Mouse (Mus musculus): ENCODE measurements around the gene Dnaja1. TPM values are rescaled to one million over a fixed set of nuclear protein-coding genes. Genes with fewer than 3 reads are reported as not detected.

Dnaja1 gene
- polyA plus RNA-seq, 1 experiment from 2014 or later, result 308 TPM

DNA sequence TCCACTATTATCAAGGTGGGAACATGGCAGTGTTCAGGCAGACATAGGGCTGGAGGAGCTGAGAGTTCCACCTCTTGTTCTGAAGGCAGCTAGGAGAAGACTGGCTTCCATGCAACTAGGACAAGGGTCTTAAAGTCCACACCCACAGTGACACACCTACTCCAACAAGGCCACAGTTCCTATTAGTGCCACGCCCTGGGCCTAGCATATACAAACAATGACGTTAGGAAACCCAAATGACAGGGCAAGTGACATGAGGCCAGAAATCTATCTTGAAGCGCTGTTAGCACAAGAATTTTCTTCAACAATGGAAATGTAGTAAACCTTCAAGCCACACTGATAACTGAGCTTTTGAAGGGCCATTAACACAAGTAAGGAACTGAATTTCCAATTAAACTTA lies 20.2 kb upstream of the Dnaja1 start:
- H3K4me2 ChIP-seq, result peak overlapping the region; percentile 83
- H3K36me3 ChIP-seq, result peaks cover under 1% of the 10 kb centered on the region; the same call in 1 of the 2 replicates
- peak overlapping the region; percentile 60 for H3K4me3 ChIP-seq
- ATAC-seq (ENCODE audit: insufficient number of reproducible peaks, low FRiP score), result no peak
- peak overlapping the region; percentile 74; the same call in 1 of the 2 replicates for H3K9ac ChIP-seq
- WGBS, result 77% methylated on average over 3 of the region's 3 CpGs
- H3K27me3 ChIP-seq (replicated peaks), result no peaks in the 10 kb centered on the region
- no peaks in the 10 kb centered on the region for H3K9me3 ChIP-seq (replicated peaks)
- no peak overlapping the region for H3K27ac ChIP-seq (ENCODE audit: poor library complexity, severe bottlenecking)
- H3K4me1 ChIP-seq (replicated peaks), result peaks cover 15% of the 10 kb centered on the region

- under 1% methylated on average over 42 of the region's 42 CpGs for WGBS
- Histone ChIP-seq H3K36me3 (no peaks in the 10 kb centered on the region), H3K27me3 (replicated peaks) (no peaks in the 10 kb centered on the region)
Observed at GRCm38 (mm10) chr4:40702797-40703709, 18.9 kb upstream of the Dnaja1 start, which contains the start of gene Aptx. Aptx (minus strand) TSS chr4:40703194.

DNA sequence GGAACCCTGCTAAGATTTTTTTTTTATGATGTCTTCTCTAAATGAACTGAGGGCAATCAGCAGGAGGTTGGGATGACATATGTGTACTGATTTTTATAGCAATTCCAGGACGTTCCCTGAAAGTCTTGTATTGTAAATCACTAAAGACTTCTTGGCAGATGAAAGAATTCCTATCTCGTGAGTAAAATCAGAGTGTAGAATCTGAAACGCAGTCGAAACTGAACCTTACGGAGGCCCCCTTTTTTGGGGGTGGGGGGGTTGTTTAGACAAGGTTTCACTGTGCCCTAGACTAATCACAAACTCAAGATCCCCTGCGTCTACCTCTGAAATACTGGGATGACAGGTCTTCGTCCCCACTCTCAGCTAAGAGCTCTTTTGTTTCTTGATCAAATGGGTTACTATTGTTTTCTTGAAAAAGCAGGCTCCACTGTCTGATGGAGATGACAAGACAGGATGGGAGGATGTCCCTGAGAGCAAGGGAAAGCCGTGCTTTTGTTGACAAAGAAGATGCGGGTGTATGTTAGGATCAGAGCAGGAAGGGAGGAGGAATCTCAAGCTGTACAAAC lies 18.2 kb upstream of the Dnaja1 start:
- Histone ChIP-seq H3K27me3 (replicated peaks) (no peaks in the 10 kb centered on the region), H3K4me1 (replicated peaks) (peaks cover 15% of the 10 kb centered on the region), H3K4me2 (peak overlapping the region; percentile 83), H3K9ac (peak overlapping the region; percentile 74; the same call in 1 of the 2 replicates), H3K27ac (ENCODE audit: poor library complexity, severe bottlenecking) (peak overlapping the region; percentile 97), H3K9me3 (replicated peaks) (no peaks in the 10 kb centered on the region), H3K4me3 (peak overlapping the region; percentile 60), H3K36me3 (no peaks in the 10 kb centered on the region)
- WGBS, result 33% methylated on average over 9 of the region's 9 CpGs
- no peak for ATAC-seq (ENCODE audit: insufficient number of reproducible peaks, low FRiP score)

More at GRCm38 (mm10) chr4:40702797-40703709, 18.9 kb upstream of the Dnaja1 start, which contains the start of gene Aptx:
- peak within 1 kb of the TSS; percentile 97 for H3K27ac ChIP-seq (ENCODE audit: poor library complexity, severe bottlenecking)
- H3K4me3 ChIP-seq, result peak within 1 kb of the TSS; percentile 60
- peak within 1 kb of the TSS; percentile 83 for H3K4me2 ChIP-seq
- H3K9me3 ChIP-seq (replicated peaks), result no peaks in the 10 kb centered on the region
- peaks cover 15% of the 10 kb centered on the region for H3K4me1 ChIP-seq (replicated peaks)
- peak within 1 kb of the TSS; percentile 74 for H3K9ac ChIP-seq
- ATAC-seq (ENCODE audit: insufficient number of reproducible peaks, low FRiP score), result peak; percentile 92

DNA sequence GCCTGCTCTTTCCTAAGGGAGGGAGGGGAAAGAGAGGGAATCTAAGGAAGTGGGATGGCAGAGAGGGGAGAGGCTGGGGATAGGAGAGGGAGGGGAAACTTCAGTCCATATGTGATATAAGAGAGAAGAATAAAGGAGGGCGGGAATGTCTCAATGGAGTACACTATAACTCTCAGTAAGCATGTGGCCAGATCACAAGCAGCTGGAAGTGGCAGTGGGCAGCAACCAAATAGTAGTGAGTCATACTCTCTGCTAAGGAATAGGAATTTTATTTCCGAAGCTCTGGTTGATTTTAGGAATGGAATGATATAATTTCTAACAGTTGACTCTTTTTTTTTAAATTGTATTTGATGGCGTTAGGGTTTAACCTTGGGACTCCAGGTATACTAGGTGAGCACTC lies 4.8 kb upstream of the Dnaja1 start:
- H3K9me3 ChIP-seq (replicated peaks), result no peaks in the 10 kb centered on the region
- 86% methylated on average over 3 of the region's 3 CpGs for whole genome bisulfite sequencing
- no peak overlapping the region for H3K4me3 ChIP-seq
- H3K27ac ChIP-seq (ENCODE audit: poor library complexity, severe bottlenecking), result no peak overlapping the region
- ATAC-seq (ENCODE audit: insufficient number of reproducible peaks, low FRiP score), result no peak
- H3K4me2 ChIP-seq, result no peak overlapping the region
- H3K27me3 ChIP-seq (replicated peaks), result no peaks in the 10 kb centered on the region
- H3K4me1 ChIP-seq (replicated peaks), result peaks cover 6% of the 10 kb centered on the region; the same call in 1 of the 2 replicates
- no peak overlapping the region for H3K9ac ChIP-seq
- H3K36me3 ChIP-seq, result no peaks in the 10 kb centered on the region

DNA sequence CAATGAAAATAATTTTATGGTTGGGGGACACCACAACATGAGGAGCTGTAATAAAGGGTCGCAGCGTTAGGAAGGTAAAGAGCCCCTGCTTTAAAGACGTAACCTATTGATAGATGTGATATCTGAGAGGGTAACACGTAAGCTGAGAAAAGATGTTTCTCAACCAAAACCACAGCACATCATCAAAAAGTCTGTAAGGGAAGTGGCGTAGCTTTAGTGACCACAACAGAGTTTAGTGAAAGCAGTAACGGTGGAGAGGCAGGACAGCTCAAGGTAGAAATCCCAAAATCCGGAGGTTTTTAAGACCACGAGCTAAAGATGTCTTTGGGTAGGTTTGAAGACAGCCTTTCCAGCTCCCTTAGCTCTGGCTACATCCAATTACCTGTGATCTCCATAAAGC lies 1.0 kb upstream of the Dnaja1 start:
- H3K27me3 ChIP-seq (replicated peaks), result no peaks in the 10 kb centered on the region
- 93% methylated on average over 8 of the region's 8 CpGs for WGBS
- H3K27ac ChIP-seq (ENCODE audit: poor library complexity, severe bottlenecking), result peak overlapping the region; percentile 96; the same call in 1 of the 2 replicates
- peaks cover 14% of the 10 kb centered on the region for H3K36me3 ChIP-seq
- H3K9me3 ChIP-seq (replicated peaks), result no peaks in the 10 kb centered on the region
- H3K4me3 ChIP-seq, result no peak overlapping the region
- peak overlapping the region; percentile 72; the same call in 1 of the 2 replicates for H3K4me2 ChIP-seq
- peaks cover 23% of the 10 kb centered on the region for H3K4me1 ChIP-seq (replicated peaks)
- no peak overlapping the region for H3K9ac ChIP-seq
- ATAC-seq (ENCODE audit: insufficient number of reproducible peaks, low FRiP score), result no peak

DNA sequence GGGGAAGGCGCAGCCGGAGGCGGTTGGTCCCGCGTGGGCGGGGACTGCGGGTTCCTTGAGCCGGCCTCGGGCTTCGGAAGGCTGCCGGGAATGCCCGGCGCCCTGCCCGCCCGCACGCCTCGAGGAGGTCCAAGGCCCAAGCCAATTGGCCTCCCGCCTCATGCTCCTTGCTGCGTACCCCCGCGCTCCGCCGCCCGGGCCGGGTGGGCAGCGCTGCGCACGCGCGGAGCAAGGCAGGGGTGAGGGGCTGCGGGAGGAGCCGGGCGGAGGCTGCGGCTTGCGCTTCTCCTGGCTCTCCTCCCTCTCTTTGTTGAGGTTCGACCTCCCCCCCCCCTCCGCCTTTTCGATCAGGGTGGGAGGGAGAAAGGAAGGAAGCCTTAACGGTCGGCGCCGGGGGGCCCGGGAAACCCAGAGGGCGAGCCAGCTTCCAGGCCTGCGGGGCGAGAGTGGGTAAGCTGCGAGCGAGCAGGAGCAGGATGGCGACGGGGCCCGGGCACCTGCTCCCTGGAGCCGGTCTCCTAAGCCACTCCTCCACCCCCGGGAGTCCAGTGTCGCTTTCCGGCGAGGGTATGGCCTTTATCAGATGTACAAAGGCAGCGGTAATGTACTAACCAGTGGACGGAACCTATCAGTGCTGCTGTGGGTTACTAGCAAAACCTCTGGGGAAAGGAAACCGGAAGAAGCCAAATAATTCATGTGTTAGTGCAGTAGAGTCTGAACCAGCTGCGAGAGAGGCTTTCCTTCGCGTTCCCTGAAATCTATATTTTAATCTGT lies 924 bp downstream of the Dnaja1 start:
- Histone ChIP-seq H3K9ac (peak overlapping the region; percentile 92), H3K4me3 (peak overlapping the region; percentile 64), H3K36me3 (peaks cover 28% of the 10 kb centered on the region), H3K27ac (ENCODE audit: poor library complexity, severe bottlenecking) (peak overlapping the region; percentile 96), H3K4me1 (replicated peaks) (peaks cover 31% of the 10 kb centered on the region), H3K4me2 (peak overlapping the region; percentile 72), H3K9me3 (replicated peaks) (no peaks in the 10 kb centered on the region), H3K27me3 (replicated peaks) (no peaks in the 10 kb centered on the region)
- under 1% methylated on average over 61 of the region's 62 CpGs for WGBS
- peak; percentile 86 for ATAC-seq (ENCODE audit: insufficient number of reproducible peaks, low FRiP score)

GRCm38 (mm10) chr4:40725141-40725540 lies 3.2 kb downstream of the Dnaja1 start:
- peaks cover 31% of the 10 kb centered on the region for H3K4me1 ChIP-seq (replicated peaks)
- no peak for ATAC-seq (ENCODE audit: insufficient number of reproducible peaks, low FRiP score)
- H3K9ac ChIP-seq, result no peak overlapping the region
- no peaks in the 10 kb centered on the region for H3K9me3 ChIP-seq (replicated peaks)
- peaks cover 46% of the 10 kb centered on the region for H3K36me3 ChIP-seq
- no peaks in the 10 kb centered on the region for H3K27me3 ChIP-seq (replicated peaks)
- no peak overlapping the region for H3K27ac ChIP-seq (ENCODE audit: poor library complexity, severe bottlenecking)
- H3K4me2 ChIP-seq, result peak overlapping the region; percentile 55
- WGBS, result 84% methylated on average over 7 of the region's 7 CpGs
- no peak overlapping the region for H3K4me3 ChIP-seq

GRCm38 (mm10) chr4:40725554-40725953 lies 3.6 kb downstream of the Dnaja1 start:
- ATAC-seq (ENCODE audit: insufficient number of reproducible peaks, low FRiP score), result no peak
- no peak overlapping the region for H3K4me2 ChIP-seq
- no peaks in the 10 kb centered on the region for H3K27me3 ChIP-seq (replicated peaks)
- no peak overlapping the region for H3K9ac ChIP-seq
- peaks cover 49% of the 10 kb centered on the region for H3K36me3 ChIP-seq
- peaks cover 31% of the 10 kb centered on the region for H3K4me1 ChIP-seq (replicated peaks)
- H3K9me3 ChIP-seq (replicated peaks), result no peaks in the 10 kb centered on the region
- H3K4me3 ChIP-seq, result no peak overlapping the region
- H3K27ac ChIP-seq (ENCODE audit: poor library complexity, severe bottlenecking), result no peak overlapping the region

- H3K4me1 ChIP-seq (replicated peaks), result peaks cover 25% of the 10 kb centered on the region
- no peaks in the 10 kb centered on the region for H3K9me3 ChIP-seq (replicated peaks)
- no peak overlapping the region for H3K4me3 ChIP-seq
- H3K27me3 ChIP-seq (replicated peaks), result no peaks in the 10 kb centered on the region
- H3K36me3 ChIP-seq, result peaks cover 62% of the 10 kb centered on the region
- H3K9ac ChIP-seq, result no peak overlapping the region
- no peak overlapping the region for H3K4me2 ChIP-seq
- H3K27ac ChIP-seq (ENCODE audit: poor library complexity, severe bottlenecking), result no peak overlapping the region
- ATAC-seq (ENCODE audit: insufficient number of reproducible peaks, low FRiP score), result no peak
- WGBS, result 87% methylated on average over 1 of the region's 1 CpGs
Observed at GRCm38 (mm10) chr4:40727247-40727646, 5.3 kb downstream of the Dnaja1 start.

DNA sequence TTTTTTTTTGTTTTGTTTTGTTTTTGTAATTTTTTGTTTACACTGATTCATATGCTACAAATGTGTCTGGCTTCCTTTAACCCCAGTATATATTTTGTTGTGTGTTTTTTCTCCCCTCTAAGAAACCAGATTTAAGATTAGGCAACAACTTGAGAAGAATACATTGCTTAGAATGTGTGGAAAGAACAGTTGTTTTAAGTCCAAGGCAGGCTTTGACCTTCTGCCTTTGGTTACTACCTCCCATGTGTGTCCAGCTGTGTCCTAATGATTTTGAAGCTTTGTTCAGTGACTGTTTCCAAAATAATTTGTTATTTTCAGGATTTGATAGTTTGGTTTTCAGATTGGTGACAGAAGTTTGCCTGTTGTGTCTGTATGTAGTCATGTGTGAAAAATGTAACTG lies 9.3 kb downstream of the Dnaja1 start:
- ATAC-seq (ENCODE audit: insufficient number of reproducible peaks, low FRiP score), result no peak
- H3K9me3 ChIP-seq (replicated peaks), result no peaks in the 10 kb centered on the region
- peaks cover 74% of the 10 kb centered on the region for H3K36me3 ChIP-seq

DNA sequence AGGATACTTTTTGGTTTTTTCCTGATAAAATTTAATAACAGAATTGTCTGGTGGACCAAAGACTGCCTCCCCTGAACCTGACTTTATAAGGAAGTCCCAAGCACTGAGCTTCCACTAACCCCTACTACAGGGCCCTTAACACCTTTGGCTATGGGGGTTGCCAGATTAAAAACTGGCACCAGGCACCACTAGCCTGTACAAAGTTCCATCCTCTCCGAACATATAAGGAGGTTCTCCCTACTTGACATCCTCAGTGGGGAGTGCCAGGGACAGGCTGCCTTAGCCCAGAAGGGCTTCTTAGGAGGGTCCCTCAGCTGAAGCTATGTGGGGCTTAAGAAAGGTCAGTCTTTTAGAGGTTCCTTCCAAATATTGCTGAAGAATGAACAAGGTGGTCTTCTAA lies 13.4 kb downstream of the Dnaja1 start:
- no peaks in the 10 kb centered on the region for H3K27me3 ChIP-seq (replicated peaks)
- no peak for ATAC-seq (ENCODE audit: insufficient number of reproducible peaks, low FRiP score)
- H3K9me3 ChIP-seq (replicated peaks), result no peaks in the 10 kb centered on the region
- H3K9ac ChIP-seq, result no peak overlapping the region
- no peak overlapping the region for H3K4me2 ChIP-seq
- 73% methylated on average over 1 of the region's 1 CpGs for WGBS
- H3K4me3 ChIP-seq, result no peak overlapping the region
- H3K4me1 ChIP-seq (replicated peaks), result peaks cover 6% of the 10 kb centered on the region; the same call in 1 of the 2 replicates
- peaks cover 76% of the 10 kb centered on the region for H3K36me3 ChIP-seq
- H3K27ac ChIP-seq (ENCODE audit: poor library complexity, severe bottlenecking), result no peak overlapping the region

More for the DNA sequence above, 9.3 kb downstream of the Dnaja1 start:
- no peak overlapping the region for H3K9ac ChIP-seq
- no peak overlapping the region for H3K27ac ChIP-seq (ENCODE audit: poor library complexity, severe bottlenecking)
- H3K27me3 ChIP-seq (replicated peaks), result no peaks in the 10 kb centered on the region
- H3K4me3 ChIP-seq, result no peak overlapping the region
- no peak overlapping the region for H3K4me2 ChIP-seq
- peaks cover 11% of the 10 kb centered on the region; the same call in 1 of the 2 replicates for H3K4me1 ChIP-seq (replicated peaks)
